Mouse (Mus musculus) embryonic facial prominence, embryonic 13.5 days (tissue): ENCODE data around the gene Nmur2. TPM values are rescaled to one million over a fixed set of nuclear protein-coding genes. Genes with fewer than 3 reads are reported as not detected.

Source experiments
- ATAC-seq: fragments of 200-750 bp; cut with Nextera tagmentation; 2 replicates; pipeline ENCODE4 v1.8.0; 2017; ENCODE audit warnings: low read depth; ENCODE audit not compliant: insufficient number of reproducible peaks, insufficient read depth, low FRiP score, low TSS enrichment
- H3K27ac ChIP-seq: fragments of 300-500 bp; sonication (generic); 2 replicates; pipeline ENCODE4 v1.5.1; 2015; ENCODE audit warnings: moderate library complexity, mild to moderate bottlenecking, inconsistent platforms
- H3K27me3 ChIP-seq: fragments of 300-500 bp; sonication (generic); 2 replicates; pipeline ENCODE4 v1.6.1; 2015; ENCODE audit warnings: mild to moderate bottlenecking, inconsistent platforms
- H3K36me3 ChIP-seq: fragments of 300-500 bp; sonication (generic); 2 replicates; pipeline ENCODE4 v1.6.1; 2015; ENCODE audit warnings: mild to moderate bottlenecking, inconsistent platforms
- H3K4me1 ChIP-seq: fragments of 300-500 bp; sonication (generic); 2 replicates; pipeline ENCODE4 v1.6.1; 2015; ENCODE audit warnings: inconsistent platforms
- H3K4me2 ChIP-seq: fragments of 300-500 bp; sonication (generic); 2 replicates; pipeline ENCODE4 v1.6.1; 2015; ENCODE audit warnings: moderate library complexity, mild to moderate bottlenecking, inconsistent platforms
- H3K4me3 ChIP-seq: fragments of 300-500 bp; sonication (generic); 2 replicates; pipeline ENCODE4 v1.5.1; 2015; ENCODE audit warnings: mild to moderate bottlenecking, inconsistent platforms
- H3K9ac ChIP-seq: fragments of 300-500 bp; sonication (generic); 2 replicates; pipeline ENCODE4 v1.6.1; 2015; ENCODE audit warnings: mild to moderate bottlenecking, inconsistent platforms
- H3K9me3 ChIP-seq: fragments of 300-500 bp; sonication (generic); 2 replicates; pipeline ENCODE4 v1.6.1; 2016; ENCODE audit warnings: inconsistent platforms
- WGBS: fragments of 180-500 bp; shearing (Covaris S2); methylation state at CpG from one replicate; pipeline ENCODE4 v1.1.7; 2015; ENCODE audit warnings: mixed read lengths; 5-methylcytosine and 5-hydroxymethylcytosine counted together
- polyA plus RNA-seq: library from polyadenylated mRNA; unstranded; fragments of >200 nt; fragmentation: Nextera tagmentation; extraction: Ambion mirVana; gene quantifications from 2 replicates; pipeline ENCODE4 v1.2.1, GENCODE M21; 2015

The Nmur2 gene
- polyA plus RNA-seq, 1 experiment from 2014 or later, result 0.31 TPM

DNA sequence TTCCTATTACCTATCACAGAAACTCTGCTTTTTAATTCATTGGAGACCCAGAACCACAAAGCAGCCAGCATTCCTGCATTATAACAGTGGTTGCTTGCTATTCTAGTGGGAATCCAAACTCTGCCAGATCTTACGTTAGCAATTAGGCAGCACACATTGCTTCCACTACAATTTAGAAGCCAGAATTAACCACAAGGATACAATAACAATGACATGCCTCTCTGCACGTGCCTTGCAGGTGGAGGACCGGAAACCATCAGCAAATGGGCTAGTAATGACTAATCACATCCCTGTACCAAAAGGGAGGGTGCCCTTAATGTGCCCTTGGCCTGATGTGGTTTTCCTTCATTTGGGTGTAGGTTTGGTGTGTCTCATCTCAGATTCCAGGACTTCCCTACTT is 32.5 kb downstream of the Nmur2 start:
- H3K4me2 ChIP-seq, result no peak overlapping the region
- H3K9ac ChIP-seq, result no peak overlapping the region
- H3K27me3 ChIP-seq, result no peaks in the 10 kb centered on the region
- ATAC-seq, result no peak
- WGBS, result 33% methylated on average over 3 of the region's 3 CpGs
- no peak overlapping the region for H3K4me3 ChIP-seq
- H3K36me3 ChIP-seq, result no peaks in the 10 kb centered on the region
- H3K4me1 ChIP-seq, result no peaks in the 10 kb centered on the region
- H3K27ac ChIP-seq, result no peak overlapping the region
- no peaks in the 10 kb centered on the region for H3K9me3 ChIP-seq

- Histone ChIP-seq H3K27ac (no peak overlapping the region), H3K27me3 (peaks cover 3% of the 10 kb centered on the region; the same call in 1 of the 2 replicates), H3K9ac (no peak overlapping the region), H3K4me2 (no peak overlapping the region), H3K36me3 (no peaks in the 10 kb centered on the region), H3K4me1 (no peaks in the 10 kb centered on the region), H3K4me3 (no peak overlapping the region), H3K9me3 (no peaks in the 10 kb centered on the region)
- 62% methylated on average over 1 of the region's 1 CpGs for WGBS
- no peak for ATAC-seq
These were observed 48.0 kb downstream of the Nmur2 start for GRCm38 (mm10) chr11:55992799-55993198.

DNA sequence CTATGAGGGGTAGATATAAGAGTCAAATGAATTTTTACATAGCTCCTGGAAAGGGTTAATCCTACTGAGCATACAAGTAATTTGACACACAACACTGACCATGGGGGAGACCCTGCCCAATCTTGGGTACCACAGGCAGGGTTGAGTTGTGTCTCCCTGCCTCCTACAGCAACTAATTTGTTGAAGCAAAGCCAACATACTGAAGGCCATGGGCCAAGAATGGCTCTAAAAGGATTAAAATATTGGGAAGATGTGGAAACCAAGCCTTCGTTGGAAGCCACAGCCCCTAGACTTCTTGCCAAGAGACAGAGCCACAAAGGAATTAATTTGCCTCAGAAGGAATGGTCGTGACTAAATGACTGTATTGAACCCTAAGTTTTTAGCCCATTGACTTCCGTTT is 48.7 kb downstream of the Nmur2 start:
- WGBS, result 46% methylated on average over 3 of the region's 3 CpGs
- no peak overlapping the region for H3K4me2 ChIP-seq
- H3K4me3 ChIP-seq, result no peak overlapping the region
- no peaks in the 10 kb centered on the region for H3K9me3 ChIP-seq
- H3K36me3 ChIP-seq, result no peaks in the 10 kb centered on the region
- H3K27me3 ChIP-seq, result peaks cover 3% of the 10 kb centered on the region; the same call in 1 of the 2 replicates
- H3K27ac ChIP-seq, result no peak overlapping the region
- no peaks in the 10 kb centered on the region for H3K4me1 ChIP-seq
- no peak for ATAC-seq
- no peak overlapping the region for H3K9ac ChIP-seq

- no peak overlapping the region for H3K4me2 ChIP-seq
- 16% methylated on average over 8 of the region's 8 CpGs for WGBS
- no peaks in the 10 kb centered on the region for H3K36me3 ChIP-seq
- H3K9ac ChIP-seq, result no peak overlapping the region
- peaks cover 3% of the 10 kb centered on the region; the same call in 1 of the 2 replicates for H3K27me3 ChIP-seq
- H3K27ac ChIP-seq, result no peak overlapping the region
- H3K4me3 ChIP-seq, result no peak overlapping the region
- H3K4me1 ChIP-seq, result no peaks in the 10 kb centered on the region
- no peaks in the 10 kb centered on the region for H3K9me3 ChIP-seq
- ATAC-seq, result no peak
These were observed 49.2 kb downstream of the Nmur2 start for GRCm38 (mm10) chr11:55991505-55992066.

DNA sequence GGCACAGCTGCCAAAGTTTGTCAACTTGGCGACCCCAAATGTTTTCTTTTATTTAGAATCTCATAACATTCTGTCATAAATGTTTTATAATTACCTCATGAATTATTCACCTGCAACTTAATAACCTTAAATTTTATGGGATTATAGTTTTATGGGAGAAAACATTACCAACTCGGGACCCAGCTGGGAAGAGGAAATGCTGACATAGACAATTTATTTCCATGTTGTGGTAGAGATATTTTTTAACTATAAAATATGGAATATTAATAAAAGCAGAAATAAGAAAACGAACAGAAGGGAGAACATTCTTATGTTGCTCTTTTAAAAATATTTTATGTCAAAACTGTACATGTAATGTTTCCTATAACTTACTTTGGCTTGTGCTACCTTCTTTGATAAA is 56.2 kb downstream of the Nmur2 start:
- Histone ChIP-seq H3K27ac (no peak overlapping the region), H3K9ac (no peak overlapping the region), H3K27me3 (no peaks in the 10 kb centered on the region; the same call in 1 of the 2 replicates), H3K4me2 (no peak overlapping the region), H3K36me3 (no peaks in the 10 kb centered on the region), H3K4me1 (no peaks in the 10 kb centered on the region), H3K4me3 (no peak overlapping the region), H3K9me3 (no peaks in the 10 kb centered on the region)
- no peak for ATAC-seq
- WGBS, result 62% methylated on average over 3 of the region's 3 CpGs

GRCm38 (mm10) chr11:55981656-55982055 is 59.2 kb downstream of the Nmur2 start:
- H3K36me3 ChIP-seq, result no peaks in the 10 kb centered on the region
- no peak for ATAC-seq

DNA sequence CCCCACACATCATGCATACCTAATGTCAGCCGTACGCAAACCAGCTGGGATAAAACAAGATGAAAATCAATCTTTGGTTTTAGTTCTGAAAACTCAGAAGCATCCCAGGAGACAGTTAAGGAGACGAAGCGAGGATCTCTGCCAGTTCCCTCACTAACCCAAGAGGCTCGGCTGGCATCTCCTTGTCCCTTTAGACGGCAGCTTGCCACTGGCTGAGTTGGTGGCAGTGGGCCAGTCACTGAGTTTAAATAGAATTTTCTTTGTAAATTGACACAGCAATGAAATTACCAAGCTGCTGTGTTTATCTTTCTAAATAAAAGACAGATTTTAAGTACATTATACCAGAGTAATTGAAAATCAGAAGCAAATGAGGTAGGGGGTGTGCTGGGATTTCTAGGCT is 62.7 kb downstream of the Nmur2 start:
- ATAC-seq, result no peak
- WGBS, result 35% methylated on average over 6 of the region's 6 CpGs
- no peak overlapping the region for H3K4me3 ChIP-seq
- H3K36me3 ChIP-seq, result no peaks in the 10 kb centered on the region
- no peaks in the 10 kb centered on the region; the same call in 1 of the 2 replicates for H3K27me3 ChIP-seq
- H3K9me3 ChIP-seq, result no peaks in the 10 kb centered on the region
- H3K27ac ChIP-seq, result no peak overlapping the region
- peak overlapping the region; percentile 20; the same call in 1 of the 2 replicates for H3K4me2 ChIP-seq
- peaks cover 12% of the 10 kb centered on the region for H3K4me1 ChIP-seq
- no peak overlapping the region for H3K9ac ChIP-seq

More at GRCm38 (mm10) chr11:55981656-55982055, 59.2 kb downstream of the Nmur2 start:
- no peaks in the 10 kb centered on the region for H3K9me3 ChIP-seq
- 36% methylated on average over 1 of the region's 1 CpGs for WGBS
- peaks cover 12% of the 10 kb centered on the region for H3K4me1 ChIP-seq
- no peak overlapping the region for H3K9ac ChIP-seq
- H3K27ac ChIP-seq, result no peak overlapping the region
- H3K4me2 ChIP-seq, result no peak overlapping the region
- no peaks in the 10 kb centered on the region; the same call in 1 of the 2 replicates for H3K27me3 ChIP-seq
- no peak overlapping the region for H3K4me3 ChIP-seq
